ENCODE assay signal across 9 mouse cellular contexts in the genomic region with DNA sequence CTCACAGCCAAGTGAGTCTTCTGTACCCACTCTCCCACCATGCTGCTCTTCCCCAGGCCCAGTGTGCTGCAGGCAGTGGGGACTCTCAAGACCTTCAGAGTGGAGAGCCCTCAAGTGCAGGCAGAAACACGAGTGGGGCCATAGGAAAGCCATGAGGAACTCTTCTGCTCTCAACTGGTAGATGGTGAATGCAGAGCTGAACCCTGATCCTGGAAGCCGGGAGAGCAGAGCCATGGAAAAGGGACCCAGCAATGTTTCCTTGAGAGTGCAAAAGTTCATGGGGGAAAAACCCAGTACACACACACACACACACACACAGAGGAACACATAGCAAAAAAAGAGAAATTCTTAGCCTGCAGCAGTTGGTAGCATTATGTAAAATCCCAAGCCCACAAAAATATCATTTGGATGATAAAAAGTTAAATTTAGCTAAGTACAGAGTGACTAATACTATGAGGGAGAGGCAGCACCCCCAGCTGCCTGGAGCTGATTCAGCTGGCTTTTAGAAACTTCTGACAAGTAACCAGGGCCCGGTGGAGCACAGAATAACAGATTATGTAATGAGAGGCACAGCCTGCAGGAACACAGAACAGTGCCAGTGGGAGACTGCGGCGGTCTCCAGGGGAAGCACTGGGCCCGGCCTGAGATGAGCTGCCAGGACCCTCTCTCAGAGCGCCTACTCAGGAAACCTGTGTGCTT. TPM values are rescaled to one million over a fixed set of nuclear protein-coding genes. Genes with fewer than 3 reads are reported as not detected.
DNase-seq lines count a peak whose midpoint lies in the region; ATAC-seq and TF ChIP-seq lines count a peak whose summit lies in the region.
"Had no signal": no experiment of that assay in that cellular context is flagged by ENCODE, and none has a peak within 500 bp of the region (broad histone marks: within the 10 kb centered on the region; RNA-seq: fewer than 3 reads in every experiment).

No protein-coding gene starts in this region.

- TF ChIP-seq CTCF in liver, postnatal 0 days (IDR thresholded peaks at IDR 0.05; ENCODE audit: low read depth) = no peak

- no peaks in the 10 kb centered on the region; the same call in 1 of the 2 replicates for H3K36me3 ChIP-seq in liver, postnatal 0 days (replicated peaks; ENCODE audit: insufficient read depth, low read length)

- peaks cover 44% of the 10 kb centered on the region for H3K4me1 ChIP-seq in liver, postnatal 0 days (ENCODE audit: insufficient read depth)

- H3K9me3 ChIP-seq in liver, postnatal 0 days (ENCODE audit: low read length) = no peaks in the 10 kb centered on the region

- peak overlapping the region; percentile 62 for H3K27ac ChIP-seq in liver, postnatal 0 days (ENCODE audit: low read depth)
- H3K27ac ChIP-seq: macrophage had no signal

- H3K4me2 ChIP-seq in liver, postnatal 0 days (ENCODE audit: low read depth, low read length) = no peak overlapping the region

- no peak for DNase-seq in liver, postnatal 0 days
- DNase-seq in liver = no peak
- peak; percentile 66 for DNase-seq in cerebellum, adult 9-11 months
- DNase-seq in heart, adult 9 months (ENCODE audit: low spot score in 2 of 2) = peak; percentile 93 to 95
- peak; percentile 91 to 96 for DNase-seq in layer of hippocampus, adult 18-20 months (ENCODE audit: low spot score in 2 of 2)
- DNase-seq in lung, postnatal 14 days = peak; percentile 72
- peak; percentile 71 to 86 for DNase-seq in urinary bladder, postnatal 36 days (ENCODE audit: low spot score in 2 of 2)
- DNase-seq in T-cell, adult 2 months (ENCODE audit: low spot score) = no peak

- H3K9ac ChIP-seq in liver, postnatal 0 days (replicated peaks) = no peak overlapping the region

- H3K4me3 ChIP-seq in liver, postnatal 0 days (ENCODE audit: low read depth, low read length) = no peak overlapping the region

- no peaks in the 10 kb centered on the region for H3K27me3 ChIP-seq in liver, postnatal 0 days (ENCODE audit: insufficient read depth, low read length)

- peak; percentile 13; the same call in 1 of the 2 replicates for ATAC-seq in liver, postnatal 0 days

- WGBS in liver, postnatal 0 days (ENCODE audit: insufficient replicate concordance) = 40% methylated on average over 7 of the region's 7 CpGs

- TF ChIP-seq EP300 in liver, postnatal 0 days (IDR thresholded peaks at IDR 0.05; ENCODE audit: low read depth) = no peak

RNA-seq across cellular contexts. Expression of gene Pitpnm2, which starts 28.4 kb away (rescaled TPM):
- polyA plus RNA-seq in liver, postnatal 0 days (2015; fragmentation: Nextera tagmentation; extraction: Ambion mirVana) = 2.1 and 2.4 TPM in 2 replicates
- 100 to 1,000 TPM; 315 to 325 TPM for total RNA-seq in layer of hippocampus, adult 18-20 months (2021)

Comparison
In these comparisons a context has a peak if more than half of its experiments do, and no peak if none do; other contexts are left out.
1. DNase-seq: peak in cerebellum, adult 9-11 months (single experiment), heart, adult 9 months (2 of 2), layer of hippocampus, adult 18-20 months (2 of 2), lung, postnatal 14 days (single experiment) and urinary bladder, postnatal 36 days (2 of 2); none in liver, postnatal 0 days (single experiment), liver (single experiment) and T-cell, adult 2 months (single experiment).